Mouse (Mus musculus) cortical plate, adult 2 months (tissue): Measurements from ENCODE around the gene Ldah. TPM values are rescaled to one million over a fixed set of nuclear protein-coding genes. Genes with fewer than 3 reads are reported as not detected.
"Not testable (repeated sequence)": the region's sequence is repeated elsewhere in the genome, so short reads cannot be mapped to it uniquely, and the experiment has no call there.

Experiments
- H3K27ac ChIP-seq: fragments of 200-500 bp; 2 replicates; pipeline ENCODE4 v1.5.1; 2012; ENCODE audit warnings: low read length, control low read depth, inconsistent platforms; ENCODE audit not compliant: insufficient read depth
- H3K4me1 ChIP-seq: fragments of 200-500 bp; 2 replicates; pipeline ENCODE4 v1.6.1; 2011; ENCODE audit warnings: low read length; ENCODE audit not compliant: control insufficient read depth, insufficient read depth
- H3K4me3 ChIP-seq: fragments of 200-500 bp; 2 replicates; pipeline ENCODE4 v1.5.1; 2011; ENCODE audit warnings: mild to moderate bottlenecking, low read length, control low read depth; ENCODE audit not compliant: insufficient read depth
- CTCF ChIP-seq: fragments of 200-500 bp; IDR thresholded peaks from 2 replicates; pipeline ENCODE4 v1.5.1; 2011; ENCODE audit warnings: mild to moderate bottlenecking, control low read depth, low read length; ENCODE audit not compliant: insufficient read depth; ENCODE audit errors: extremely low read depth
- POLR2A ChIP-seq: fragments of 200-500 bp; IDR thresholded peaks from 2 replicates; pipeline ENCODE4 v1.6.1; 2011; ENCODE audit warnings: mild to moderate bottlenecking, low read length, control low read depth; ENCODE audit not compliant: insufficient read depth; ENCODE audit errors: extremely low read depth
- polyA plus RNA-seq: library from polyadenylated mRNA; depleted of rRNA; stranded (reverse); fragments of >200 nt; gene quantifications from 2 replicates; pipeline ENCODE4 v1.2.3, GENCODE M21; 2012; rRNA removed

The Ldah gene
- polyA plus RNA-seq = 47.3 and 54.7 TPM in 2 replicates

- Histone ChIP-seq H3K4me1 (no peaks in the 10 kb centered on the region), H3K4me3 (peak within 1 kb of the TSS; percentile 87), H3K27ac (peak within 1 kb of the TSS; percentile 82)
- TF ChIP-seq CTCF (no peak), POLR2A (peak; percentile 58)
Measured at GRCm38 (mm10) chr12:8207978-8208403, at the start of gene Ldah. Gene Ldah (plus strand): TSS chr12:8208107.

GRCm38 (mm10) chr12:8167743-8168142 lies 40.2 kb upstream of the Ldah start:
- H3K4me3 ChIP-seq = no peak overlapping the region
- H3K27ac ChIP-seq = no peak overlapping the region
- no peaks in the 10 kb centered on the region for H3K4me1 ChIP-seq
- TF ChIP-seq POLR2A = no peak
- no peak for TF ChIP-seq CTCF

GRCm38 (mm10) chr12:8180921-8181320 lies 27.0 kb upstream of the Ldah start:
- TF ChIP-seq POLR2A (no peak), CTCF (no peak)
- no peak overlapping the region for H3K4me3 ChIP-seq
- H3K4me1 ChIP-seq = no peaks in the 10 kb centered on the region
- H3K27ac ChIP-seq = no peak overlapping the region

GRCm38 (mm10) chr12:8181744-8182143 lies 26.2 kb upstream of the Ldah start:
- TF ChIP-seq CTCF = no peak
- no peak for TF ChIP-seq POLR2A
- no peak overlapping the region for H3K4me3 ChIP-seq
- no peak overlapping the region for H3K27ac ChIP-seq
- H3K4me1 ChIP-seq = no peaks in the 10 kb centered on the region

- Histone ChIP-seq H3K27ac (no peak overlapping the region), H3K4me1 (no peaks in the 10 kb centered on the region), H3K4me3 (no peak overlapping the region)
- TF ChIP-seq POLR2A = no peak
- TF ChIP-seq CTCF = no peak
Measured at GRCm38 (mm10) chr12:8184518-8184917, 23.4 kb upstream of the Ldah start.

GRCm38 (mm10) chr12:8188161-8188560 lies 19.7 kb upstream of the Ldah start:
- Histone ChIP-seq H3K27ac (no peak overlapping the region), H3K4me3 (no peak overlapping the region), H3K4me1 (no peaks in the 10 kb centered on the region)
- TF ChIP-seq POLR2A = no peak
- no peak for TF ChIP-seq CTCF

- H3K27ac ChIP-seq, H3K4me3 ChIP-seq, H3K4me1 ChIP-seq: not testable (repeated sequence)
Measured at GRCm38 (mm10) chr12:8188796-8189535, 18.9 kb upstream of the Ldah start.

- Histone ChIP-seq H3K4me1 (no peaks in the 10 kb centered on the region), H3K27ac (no peak overlapping the region), H3K4me3 (no peak overlapping the region)
- TF ChIP-seq CTCF = no peak
- no peak for TF ChIP-seq POLR2A
Measured at GRCm38 (mm10) chr12:8189722-8190121, 18.2 kb upstream of the Ldah start.

GRCm38 (mm10) chr12:8205721-8206120 lies 2.2 kb upstream of the Ldah start:
- no peak overlapping the region for H3K27ac ChIP-seq
- H3K4me3 ChIP-seq = no peak overlapping the region
- H3K4me1 ChIP-seq = no peaks in the 10 kb centered on the region
- no peak for TF ChIP-seq CTCF
- TF ChIP-seq POLR2A = no peak

GRCm38 (mm10) chr12:8207578-8207977 lies 329 bp upstream of the Ldah start:
- no peaks in the 10 kb centered on the region for H3K4me1 ChIP-seq
- H3K27ac ChIP-seq = no peak overlapping the region
- H3K4me3 ChIP-seq = peak overlapping the region; percentile 87
- TF ChIP-seq CTCF (no peak), POLR2A (no peak)
